Mouse (Mus musculus) limb, embryonic 12.5 days (tissue): ENCODE data around the gene Nyap1. TPM values are rescaled to one million over a fixed set of nuclear protein-coding genes. Genes with fewer than 3 reads are reported as not detected.
A peak's percentile ranks its signal among the peaks of the same experiment; 100 is the strongest.

Experiments
- ATAC-seq: fragments of 200-750 bp; cut with Nextera tagmentation; 2 replicates; pipeline ENCODE4 v1.8.0; 2017; ENCODE audit warnings: low read depth, moderate TSS enrichment; ENCODE audit not compliant: insufficient number of reproducible peaks, insufficient read depth, low FRiP score, low TSS enrichment
- H3K27ac ChIP-seq: fragments of 300-500 bp; sonication (generic); 2 replicates; pipeline ENCODE4 v1.5.1; 2016; ENCODE audit warnings: mild to moderate bottlenecking, moderate library complexity
- H3K27me3 ChIP-seq: fragments of 300-500 bp; sonication (generic); 2 replicates; pipeline ENCODE4 v1.6.1; 2016; ENCODE audit warnings: mild to moderate bottlenecking, moderate library complexity
- H3K36me3 ChIP-seq: fragments of 300-500 bp; sonication (generic); 2 replicates; pipeline ENCODE4 v1.6.1; 2016; ENCODE audit warnings: mild to moderate bottlenecking, moderate library complexity
- H3K4me1 ChIP-seq: fragments of 300-500 bp; sonication (generic); replicated peaks from 2 replicates; pipeline ENCODE4 v1.6.1; 2016
- H3K4me2 ChIP-seq: fragments of 300-500 bp; sonication (generic); 2 replicates; pipeline ENCODE4 v1.6.1; 2016; ENCODE audit warnings: mild to moderate bottlenecking, moderate library complexity
- H3K4me3 ChIP-seq: fragments of 300-500 bp; sonication (generic); replicated peaks from 2 replicates; pipeline ENCODE4 v1.5.1; 2016; ENCODE audit warnings: mild to moderate bottlenecking
- H3K9ac ChIP-seq: fragments of 300-500 bp; sonication (generic); replicated peaks from 2 replicates; pipeline ENCODE4 v1.6.1; 2016; ENCODE audit warnings: mild to moderate bottlenecking, moderate library complexity
- H3K9me3 ChIP-seq: fragments of 300-500 bp; sonication (generic); 2 replicates; pipeline ENCODE4 v1.6.1; 2016; ENCODE audit warnings: mild to moderate bottlenecking, moderate library complexity
- WGBS: fragments of 180-500 bp; shearing (Covaris S2); methylation state at CpG from one replicate; pipeline ENCODE4 v1.1.7; 2016; 5-methylcytosine and 5-hydroxymethylcytosine counted together
- polyA plus RNA-seq: library from polyadenylated mRNA; unstranded; fragments of >200 nt; fragmentation: Nextera tagmentation; extraction: Ambion mirVana; gene quantifications from 2 replicates; pipeline ENCODE4 v1.2.1, GENCODE M21; 2016

Gene Nyap1
- polyA plus RNA-seq, 1 experiment from 2014 or later, result 4.5 TPM

GRCm38 (mm10) chr5:137764609-137765340, 23.4 kb upstream of the Nyap1 start:
- no peaks in the 10 kb centered on the region for H3K9me3 ChIP-seq
- peaks cover 2% of the 10 kb centered on the region for H3K36me3 ChIP-seq
- H3K4me2 ChIP-seq, result no peak overlapping the region
- WGBS, result 63% methylated on average over 9 of the region's 9 CpGs
- ATAC-seq, result no peak
- no peak overlapping the region for H3K4me3 ChIP-seq
- no peak overlapping the region for H3K9ac ChIP-seq
- no peak overlapping the region for H3K27ac ChIP-seq
- H3K4me1 ChIP-seq, result no peaks in the 10 kb centered on the region
- no peaks in the 10 kb centered on the region for H3K27me3 ChIP-seq

- Histone ChIP-seq H3K4me2 (no peak overlapping the region), H3K9me3 (no peaks in the 10 kb centered on the region), H3K4me3 (no peak overlapping the region), H3K4me1 (no peaks in the 10 kb centered on the region), H3K36me3 (peaks cover 44% of the 10 kb centered on the region), H3K9ac (no peak overlapping the region), H3K27ac (no peak overlapping the region), H3K27me3 (no peaks in the 10 kb centered on the region)
- 41% methylated on average over 4 of the region's 4 CpGs for WGBS
- no peak for ATAC-seq
These were observed 18.6 kb upstream of the Nyap1 start for GRCm38 (mm10) chr5:137759971-137760412.

GRCm38 (mm10) chr5:137758921-137759534, 17.6 kb upstream of the Nyap1 start:
- 90% methylated on average over 19 of the region's 19 CpGs for WGBS
- H3K27ac ChIP-seq, result peak overlapping the region; percentile 17; the same call in 1 of the 2 replicates
- ATAC-seq, result no peak

GRCm38 (mm10) chr5:137757887-137758286, 16.5 kb upstream of the Nyap1 start:
- peaks cover 60% of the 10 kb centered on the region for H3K36me3 ChIP-seq
- no peak for ATAC-seq
- H3K4me1 ChIP-seq, result no peaks in the 10 kb centered on the region
- no peaks in the 10 kb centered on the region for H3K27me3 ChIP-seq
- H3K4me3 ChIP-seq, result no peak overlapping the region
- no peak overlapping the region for H3K4me2 ChIP-seq
- WGBS, result 90% methylated on average over 6 of the region's 6 CpGs
- H3K9me3 ChIP-seq, result no peaks in the 10 kb centered on the region
- H3K27ac ChIP-seq, result no peak overlapping the region
- H3K9ac ChIP-seq, result no peak overlapping the region

More at GRCm38 (mm10) chr5:137758921-137759534, 17.6 kb upstream of the Nyap1 start:
- Histone ChIP-seq H3K4me3 (no peak overlapping the region), H3K4me1 (no peaks in the 10 kb centered on the region), H3K36me3 (peaks cover 49% of the 10 kb centered on the region), H3K9ac (no peak overlapping the region), H3K9me3 (no peaks in the 10 kb centered on the region), H3K4me2 (no peak overlapping the region), H3K27me3 (no peaks in the 10 kb centered on the region)

GRCm38 (mm10) chr5:137756882-137757661, 15.7 kb upstream of the Nyap1 start:
- no peaks in the 10 kb centered on the region for H3K27me3 ChIP-seq
- ATAC-seq, result no peak
- no peak overlapping the region for H3K4me3 ChIP-seq
- H3K36me3 ChIP-seq, result peaks cover 68% of the 10 kb centered on the region
- 50% methylated on average over 10 of the region's 10 CpGs for WGBS
- no peak overlapping the region for H3K4me2 ChIP-seq
- H3K9me3 ChIP-seq, result no peaks in the 10 kb centered on the region
- H3K27ac ChIP-seq, result no peak overlapping the region
- no peak overlapping the region for H3K9ac ChIP-seq
- no peaks in the 10 kb centered on the region for H3K4me1 ChIP-seq

GRCm38 (mm10) chr5:137756106-137756505, 14.7 kb upstream of the Nyap1 start:
- H3K27me3 ChIP-seq, result no peaks in the 10 kb centered on the region
- no peak overlapping the region for H3K27ac ChIP-seq
- WGBS, result 88% methylated on average over 3 of the region's 3 CpGs
- H3K4me2 ChIP-seq, result no peak overlapping the region
- H3K9ac ChIP-seq, result no peak overlapping the region
- peaks cover 78% of the 10 kb centered on the region for H3K36me3 ChIP-seq
- no peak overlapping the region for H3K4me3 ChIP-seq
- no peak for ATAC-seq
- H3K4me1 ChIP-seq, result no peaks in the 10 kb centered on the region
- no peaks in the 10 kb centered on the region for H3K9me3 ChIP-seq

GRCm38 (mm10) chr5:137755425-137755824, 14.0 kb upstream of the Nyap1 start:
- peaks cover 85% of the 10 kb centered on the region for H3K36me3 ChIP-seq
- H3K4me3 ChIP-seq, result no peak overlapping the region
- no peak overlapping the region for H3K27ac ChIP-seq
- 88% methylated on average over 5 of the region's 5 CpGs for WGBS
- H3K4me1 ChIP-seq, result no peaks in the 10 kb centered on the region
- no peaks in the 10 kb centered on the region for H3K27me3 ChIP-seq
- H3K9ac ChIP-seq, result no peak overlapping the region
- no peaks in the 10 kb centered on the region for H3K9me3 ChIP-seq
- H3K4me2 ChIP-seq, result no peak overlapping the region
- ATAC-seq, result no peak

GRCm38 (mm10) chr5:137753111-137753832, 11.9 kb upstream of the Nyap1 start:
- H3K9me3 ChIP-seq, result no peaks in the 10 kb centered on the region

GRCm38 (mm10) chr5:137751988-137752387, 10.6 kb upstream of the Nyap1 start:
- no peak for ATAC-seq
- no peak overlapping the region for H3K9ac ChIP-seq
- no peak overlapping the region for H3K4me3 ChIP-seq
- 90% methylated on average over 6 of the region's 6 CpGs for WGBS
- H3K4me2 ChIP-seq, result no peak overlapping the region
- H3K27me3 ChIP-seq, result no peaks in the 10 kb centered on the region
- H3K36me3 ChIP-seq, result peaks cover 69% of the 10 kb centered on the region
- no peaks in the 10 kb centered on the region for H3K9me3 ChIP-seq
- H3K4me1 ChIP-seq, result peaks cover 25% of the 10 kb centered on the region
- H3K27ac ChIP-seq, result no peak overlapping the region

More at GRCm38 (mm10) chr5:137753111-137753832, 11.9 kb upstream of the Nyap1 start:
- H3K4me1 ChIP-seq, result peaks cover 13% of the 10 kb centered on the region
- H3K4me3 ChIP-seq, result no peak overlapping the region
- no peak for ATAC-seq
- WGBS, result 71% methylated on average over 13 of the region's 13 CpGs
- H3K9ac ChIP-seq, result no peak overlapping the region
- no peak overlapping the region for H3K4me2 ChIP-seq
- H3K27me3 ChIP-seq, result no peaks in the 10 kb centered on the region
- H3K27ac ChIP-seq, result no peak overlapping the region
- peaks cover 79% of the 10 kb centered on the region for H3K36me3 ChIP-seq

GRCm38 (mm10) chr5:137751221-137751887, 9.9 kb upstream of the Nyap1 start:
- no peak overlapping the region for H3K27ac ChIP-seq
- no peaks in the 10 kb centered on the region for H3K9me3 ChIP-seq
- ATAC-seq, result no peak
- no peaks in the 10 kb centered on the region for H3K27me3 ChIP-seq
- H3K4me2 ChIP-seq, result no peak overlapping the region
- 94% methylated on average over 13 of the region's 13 CpGs for WGBS
- peaks cover 62% of the 10 kb centered on the region for H3K36me3 ChIP-seq
- H3K9ac ChIP-seq, result no peak overlapping the region
- H3K4me1 ChIP-seq, result peaks cover 25% of the 10 kb centered on the region
- no peak overlapping the region for H3K4me3 ChIP-seq
